Mouse (Mus musculus) forebrain, embryonic 16.5 days (tissue): ENCODE results near the gene Galnt13. TPM values are rescaled to one million over a fixed set of nuclear protein-coding genes. Genes with fewer than 3 reads are reported as not detected.

Source experiments
- ATAC-seq: fragments of 200-750 bp; cut with Nextera tagmentation; 2 replicates; pipeline ENCODE4 v1.8.0; 2017; ENCODE audit warnings: mild to moderate bottlenecking, moderate library complexity
- H3K27ac ChIP-seq: fragments of 300-500 bp; sonication (generic); 2 replicates; pipeline ENCODE4 v1.5.1; 2014; ENCODE audit warnings: low read length, control low read depth
- H3K27me3 ChIP-seq: fragments of 300-500 bp; sonication (generic); replicated peaks from 2 replicates; pipeline ENCODE4 v1.6.1; 2014; ENCODE audit warnings: low read length; ENCODE audit not compliant: control insufficient read depth, insufficient read depth
- H3K36me3 ChIP-seq: fragments of 300-500 bp; sonication (generic); 2 replicates; pipeline ENCODE4 v1.6.1; 2014; ENCODE audit not compliant: control insufficient read depth, insufficient read depth
- H3K4me1 ChIP-seq: fragments of 300-500 bp; sonication (generic); replicated peaks from 2 replicates; pipeline ENCODE4 v1.6.1; 2014; ENCODE audit warnings: low read length; ENCODE audit not compliant: control insufficient read depth, insufficient read depth
- H3K4me2 ChIP-seq: fragments of 300-500 bp; sonication (generic); 2 replicates; pipeline ENCODE4 v1.6.1; 2014; ENCODE audit warnings: mild to moderate bottlenecking, low read length, control low read depth
- H3K4me3 ChIP-seq: fragments of 300-500 bp; sonication (generic); replicated peaks from 2 replicates; pipeline ENCODE4 v1.5.1; 2014; ENCODE audit warnings: mild to moderate bottlenecking, low read length, control low read depth
- H3K9ac ChIP-seq: fragments of 300-500 bp; sonication (generic); replicated peaks from 2 replicates; pipeline ENCODE4 v1.6.1; 2014; ENCODE audit warnings: low read depth, low read length, control low read depth
- H3K9me3 ChIP-seq: fragments of 300-500 bp; sonication (generic); 2 replicates; pipeline ENCODE4 v1.6.1; 2016; ENCODE audit warnings: low read length; ENCODE audit not compliant: control insufficient read depth
- WGBS: fragments of 180-500 bp; shearing (Covaris S2); extraction: QIAGEN DNeasy Blood & Tissue Kit; methylation state at CpG from one replicate; pipeline ENCODE4 v1.1.7; 2014; 5-methylcytosine and 5-hydroxymethylcytosine counted together
- polyA plus RNA-seq: library from polyadenylated mRNA; unstranded; fragments of >200 nt; fragmentation: Nextera tagmentation; extraction: Ambion mirVana; gene quantifications from 2 replicates; pipeline ENCODE4 v1.2.1, GENCODE M21; 2015

Galnt13 gene
- polyA plus RNA-seq, 1 experiment from 2014 or later = 4.5 TPM

GRCm38 (mm10) chr2:54813670-54814256 is 377.6 kb downstream of the Galnt13 start:
- WGBS = 22% methylated on average over 2 of the region's 2 CpGs
- no peak overlapping the region for H3K4me2 ChIP-seq
- ATAC-seq = peak; percentile 79

GRCm38 (mm10) chr2:54841245-54841644 is 405.1 kb downstream of the Galnt13 start:
- no peak overlapping the region for H3K4me2 ChIP-seq
- 35% methylated on average over 1 of the region's 1 CpGs for WGBS
- H3K27ac ChIP-seq = no peak overlapping the region
- no peaks in the 10 kb centered on the region for H3K4me1 ChIP-seq
- ATAC-seq = no peak
- no peaks in the 10 kb centered on the region for H3K9me3 ChIP-seq
- H3K36me3 ChIP-seq = no peaks in the 10 kb centered on the region
- no peak overlapping the region for H3K9ac ChIP-seq
- H3K27me3 ChIP-seq = no peaks in the 10 kb centered on the region
- no peak overlapping the region for H3K4me3 ChIP-seq

More at GRCm38 (mm10) chr2:54813670-54814256, 377.6 kb downstream of the Galnt13 start:
- no peak overlapping the region for H3K27ac ChIP-seq
- H3K9ac ChIP-seq = no peak overlapping the region
- H3K36me3 ChIP-seq = no peaks in the 10 kb centered on the region
- no peaks in the 10 kb centered on the region for H3K9me3 ChIP-seq
- H3K4me3 ChIP-seq = no peak overlapping the region
- no peaks in the 10 kb centered on the region for H3K4me1 ChIP-seq
- H3K27me3 ChIP-seq = no peaks in the 10 kb centered on the region

GRCm38 (mm10) chr2:54906282-54907060 is 470.4 kb downstream of the Galnt13 start:
- Histone ChIP-seq H3K4me2 (no peak overlapping the region), H3K36me3 (no peaks in the 10 kb centered on the region), H3K4me3 (no peak overlapping the region), H3K27me3 (no peaks in the 10 kb centered on the region), H3K27ac (no peak overlapping the region), H3K4me1 (no peaks in the 10 kb centered on the region), H3K9ac (no peak overlapping the region), H3K9me3 (no peaks in the 10 kb centered on the region)
- 76% methylated on average over 7 of the region's 7 CpGs for WGBS
- ATAC-seq = no peak

- H3K4me3 ChIP-seq = no peak overlapping the region
- WGBS = 85% methylated on average over 1 of the region's 1 CpGs
- H3K27ac ChIP-seq = no peak overlapping the region
- no peak overlapping the region for H3K4me2 ChIP-seq
- no peaks in the 10 kb centered on the region for H3K36me3 ChIP-seq
- H3K9me3 ChIP-seq = no peaks in the 10 kb centered on the region
- no peak overlapping the region for H3K9ac ChIP-seq
- ATAC-seq = no peak
- H3K27me3 ChIP-seq = no peaks in the 10 kb centered on the region
- no peaks in the 10 kb centered on the region for H3K4me1 ChIP-seq
Observed at GRCm38 (mm10) chr2:54915088-54915670, 479.1 kb downstream of the Galnt13 start.

- Histone ChIP-seq H3K4me1 (no peaks in the 10 kb centered on the region), H3K4me3 (no peak overlapping the region), H3K4me2 (no peak overlapping the region), H3K27ac (no peak overlapping the region), H3K9me3 (no peaks in the 10 kb centered on the region), H3K9ac (no peak overlapping the region), H3K36me3 (no peaks in the 10 kb centered on the region), H3K27me3 (no peaks in the 10 kb centered on the region)
- 93% methylated on average over 3 of the region's 3 CpGs for WGBS
- no peak for ATAC-seq
Observed at GRCm38 (mm10) chr2:54936369-54936768, 500.3 kb downstream of the Galnt13 start.

GRCm38 (mm10) chr2:54937306-54937705 is 501.2 kb downstream of the Galnt13 start:
- H3K27ac ChIP-seq = no peak overlapping the region
- ATAC-seq = no peak
- no peaks in the 10 kb centered on the region for H3K27me3 ChIP-seq

GRCm38 (mm10) chr2:54938075-54938474 is 502.0 kb downstream of the Galnt13 start:
- Histone ChIP-seq H3K9me3 (no peaks in the 10 kb centered on the region), H3K27ac (no peak overlapping the region), H3K36me3 (no peaks in the 10 kb centered on the region), H3K4me1 (no peaks in the 10 kb centered on the region), H3K4me3 (no peak overlapping the region), H3K9ac (no peak overlapping the region), H3K27me3 (no peaks in the 10 kb centered on the region), H3K4me2 (no peak overlapping the region)
- no peak for ATAC-seq

More at GRCm38 (mm10) chr2:54937306-54937705, 501.2 kb downstream of the Galnt13 start:
- Histone ChIP-seq H3K4me2 (no peak overlapping the region), H3K4me3 (no peak overlapping the region), H3K36me3 (no peaks in the 10 kb centered on the region), H3K4me1 (no peaks in the 10 kb centered on the region), H3K9ac (no peak overlapping the region), H3K9me3 (no peaks in the 10 kb centered on the region)

GRCm38 (mm10) chr2:54943386-54943785 is 507.3 kb downstream of the Galnt13 start:
- Histone ChIP-seq H3K9me3 (no peaks in the 10 kb centered on the region; the same call in 1 of the 2 replicates), H3K4me1 (no peaks in the 10 kb centered on the region), H3K27ac (no peak overlapping the region), H3K9ac (no peak overlapping the region), H3K36me3 (no peaks in the 10 kb centered on the region), H3K4me3 (no peak overlapping the region), H3K4me2 (no peak overlapping the region), H3K27me3 (no peaks in the 10 kb centered on the region)
- 53% methylated on average over 1 of the region's 1 CpGs for WGBS
- ATAC-seq = peak; percentile 77

GRCm38 (mm10) chr2:54983839-54984238 is 547.7 kb downstream of the Galnt13 start:
- Histone ChIP-seq H3K9me3 (no peaks in the 10 kb centered on the region), H3K4me2 (no peak overlapping the region), H3K27me3 (no peaks in the 10 kb centered on the region), H3K4me1 (no peaks in the 10 kb centered on the region), H3K36me3 (no peaks in the 10 kb centered on the region), H3K27ac (no peak overlapping the region), H3K4me3 (no peak overlapping the region), H3K9ac (no peak overlapping the region)
- no peak for ATAC-seq
- WGBS = 77% methylated on average over 1 of the region's 1 CpGs
